Mouse (Mus musculus): ENCODE data around the gene Bcar1. TPM values are rescaled to one million over a fixed set of nuclear protein-coding genes. Genes with fewer than 3 reads are reported as not detected.
A peak's percentile ranks its signal among the peaks of the same experiment; 100 is the strongest.

The Bcar1 gene
- total RNA-seq, 2 experiments from 2014 or later = 66.5 to 73.8 TPM

DNA sequence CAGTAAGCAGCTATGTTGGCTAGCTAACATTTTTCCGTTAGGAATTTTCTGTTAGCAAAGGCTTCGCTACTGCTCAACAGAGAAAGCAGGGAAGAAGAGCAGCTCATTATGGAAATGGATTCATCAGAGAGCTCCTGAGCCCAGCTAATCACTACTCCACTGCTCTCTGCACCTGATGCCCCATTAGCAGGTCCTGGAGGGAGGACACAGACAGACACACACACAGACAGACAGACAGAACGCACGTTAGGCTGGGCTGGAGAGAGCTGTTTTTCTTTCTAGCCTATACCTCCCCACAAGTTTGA, 26.2 kb downstream of the Bcar1 start:
- no peak for DNase-seq (ENCODE audit: low spot score in 2 of 2)

DNA sequence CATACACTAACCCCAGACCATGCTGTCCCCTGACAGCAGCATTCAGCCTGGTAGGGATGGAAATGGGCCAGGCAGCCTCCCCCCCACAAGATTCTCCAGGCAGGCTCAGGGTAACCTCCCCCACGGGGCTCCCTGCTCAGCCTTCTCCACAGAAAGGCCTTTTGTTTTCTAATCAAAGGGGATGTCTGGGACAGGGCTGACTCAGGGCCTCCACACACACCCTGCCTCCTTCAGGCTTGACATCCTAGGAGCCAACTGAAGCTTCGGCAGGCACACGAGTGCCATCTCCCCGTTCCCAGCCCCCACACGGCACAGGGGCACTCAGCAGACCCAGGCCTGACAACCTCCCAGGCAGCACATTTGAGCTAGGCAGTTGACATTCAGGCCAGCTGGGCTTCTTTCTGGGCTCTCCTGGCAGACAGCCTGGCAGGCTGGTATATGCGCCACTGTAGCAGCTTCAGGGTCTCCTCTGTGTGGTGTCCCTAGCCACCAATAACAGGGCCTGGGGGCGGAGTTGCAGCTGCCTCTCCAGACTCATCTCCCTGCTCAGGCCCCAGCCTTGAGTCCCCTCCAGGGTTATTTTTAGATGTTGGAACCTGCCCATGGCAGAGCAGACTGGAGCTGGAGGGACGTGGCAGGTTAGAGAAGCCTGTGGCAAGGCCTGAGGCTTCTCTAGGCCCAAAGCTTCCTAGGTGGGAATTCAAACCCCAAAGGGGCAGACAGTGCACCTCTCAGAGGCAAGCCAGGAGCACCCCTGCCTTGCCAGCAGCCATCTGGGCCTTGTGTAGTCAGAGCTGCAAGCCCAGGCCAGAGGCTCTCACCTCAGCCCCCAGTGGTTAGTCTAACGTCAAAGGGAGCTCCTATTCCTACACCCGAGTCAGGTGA, 26.8 kb downstream of the Bcar1 start:
- DNase-seq (ENCODE audit: low spot score in 2 of 2) = peak; percentile 82 to 89

DNA sequence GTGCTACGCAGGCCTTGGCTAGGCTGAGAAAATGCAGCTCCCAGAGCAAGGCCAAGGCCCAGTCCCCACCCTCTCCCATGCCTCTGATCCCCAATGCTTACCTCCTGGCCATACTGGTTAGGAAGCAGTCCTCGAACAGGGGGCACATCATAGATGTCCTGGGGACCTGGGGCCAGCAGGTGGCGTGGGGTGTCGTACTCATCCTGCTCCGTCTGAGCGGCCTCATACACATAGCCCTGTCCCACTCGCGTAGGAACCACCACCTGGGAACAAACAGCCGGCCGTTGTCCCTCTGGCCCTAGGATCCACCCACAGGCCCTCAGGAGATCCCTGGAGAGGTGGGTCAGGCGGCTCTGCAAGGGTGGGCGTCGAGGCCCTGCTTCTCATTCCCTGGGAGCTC, 28.1 kb downstream of the Bcar1 start:
- no peak for DNase-seq (ENCODE audit: low spot score in 2 of 2)

DNA sequence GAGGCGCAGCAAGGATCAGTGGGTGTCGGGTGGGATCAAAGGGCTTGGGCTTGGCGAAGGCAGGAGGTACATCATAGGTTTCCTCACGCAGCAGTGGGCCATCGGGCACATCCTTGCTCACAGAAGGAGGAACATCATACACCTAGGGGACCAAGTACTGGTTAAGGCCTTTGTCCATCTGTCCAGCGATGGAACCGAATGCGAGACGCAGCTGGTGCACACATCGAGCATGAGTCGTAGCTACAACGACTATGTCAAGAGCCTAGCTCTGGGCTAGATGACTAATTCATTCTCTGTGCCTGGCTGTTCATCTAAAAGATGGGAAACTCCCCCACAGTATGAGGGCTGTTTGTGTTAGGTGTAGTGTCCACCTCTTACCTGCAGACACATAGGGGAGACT, 29.3 kb downstream of the Bcar1 start:
- DNase-seq (ENCODE audit: low spot score in 2 of 2) = no peak

DNA sequence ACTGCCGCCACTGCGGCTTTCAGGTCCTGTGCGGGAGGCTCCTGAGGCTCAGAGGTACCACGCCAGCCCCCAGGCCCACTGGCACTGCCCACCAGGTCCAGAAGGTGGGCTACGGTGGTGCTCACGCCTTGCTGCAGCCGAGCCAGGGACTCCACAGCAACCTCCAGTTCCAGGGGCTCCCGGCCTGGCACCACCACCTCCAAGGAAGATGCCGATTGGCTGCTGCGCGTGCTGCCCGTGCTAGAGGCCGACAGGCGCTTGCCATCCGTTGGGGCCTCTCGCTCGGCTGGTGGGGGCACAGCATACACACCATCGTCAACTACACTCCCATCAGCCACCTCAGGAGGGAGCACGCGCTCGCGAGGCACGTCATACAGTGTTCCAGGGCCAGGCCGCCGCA, 29.8 kb downstream of the Bcar1 start:
- DNase-seq (ENCODE audit: low spot score in 2 of 2) = no peak

DNA sequence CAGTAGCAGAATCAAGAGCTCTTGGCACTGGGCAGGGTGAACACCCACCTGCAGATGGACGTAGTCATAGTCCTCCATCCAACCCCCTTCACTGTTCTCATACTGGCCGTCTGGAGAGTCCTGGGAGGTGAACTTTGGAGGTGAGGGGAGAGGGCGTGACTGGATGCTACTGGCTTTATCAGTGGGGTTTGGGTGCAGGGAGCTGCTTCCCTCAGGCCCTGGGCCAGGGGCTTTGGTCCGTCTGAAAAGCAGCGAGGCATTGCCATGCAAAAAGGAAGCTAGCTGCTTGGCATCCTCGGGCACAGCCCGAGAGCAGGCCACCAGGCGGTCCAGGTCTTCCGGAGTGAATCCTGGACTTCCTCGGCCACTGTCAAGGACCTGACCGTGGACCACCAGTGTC, 30.3 kb downstream of the Bcar1 start:
- no peak for DNase-seq (ENCODE audit: low spot score in 2 of 2)

DNA sequence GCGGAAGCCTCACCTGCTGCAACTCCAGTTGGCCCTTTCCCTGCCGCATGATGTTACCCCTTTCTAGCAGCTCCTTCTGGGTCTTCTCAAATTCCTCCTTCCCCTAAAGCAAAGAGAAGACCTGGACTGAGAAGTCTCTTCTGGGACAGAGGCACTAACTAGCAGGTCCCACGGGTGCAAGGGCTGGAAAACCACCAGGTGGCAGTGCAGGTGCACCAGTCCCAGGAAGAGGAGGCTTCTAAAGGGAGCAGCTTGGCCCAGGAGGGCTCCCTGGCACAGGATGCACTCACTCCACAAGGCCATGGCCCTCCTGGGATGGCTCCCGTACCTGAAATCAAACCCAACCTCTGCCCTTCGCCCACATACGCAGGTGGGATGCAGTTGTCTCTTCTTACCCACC, 31.0 kb downstream of the Bcar1 start:
- peak in 1 of 2 experiments; percentile 60 for DNase-seq (ENCODE audit: low spot score in 2 of 2)

DNA sequence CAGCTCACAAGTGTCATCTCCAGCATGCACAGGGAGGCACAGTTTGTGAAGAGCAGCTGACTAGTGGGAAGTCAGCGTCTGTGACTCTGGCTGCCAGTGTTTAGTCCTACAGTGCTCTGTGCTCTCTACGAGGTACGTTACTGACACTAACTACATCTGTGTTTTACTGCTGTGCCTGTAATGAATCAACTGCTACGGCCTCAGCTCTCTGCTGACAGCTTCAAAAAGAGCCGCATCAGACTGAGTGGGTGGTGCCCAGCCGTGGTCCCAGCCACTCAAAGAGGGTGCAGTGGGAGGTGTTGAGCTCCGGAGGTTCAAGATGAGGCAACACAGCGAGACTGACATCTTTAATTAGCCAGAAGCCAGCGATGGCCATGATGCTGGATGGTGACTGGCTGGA, 31.5 kb downstream of the Bcar1 start:
- DNase-seq (ENCODE audit: low spot score in 2 of 2) = peak in 1 of 2 experiments; percentile 66

DNA sequence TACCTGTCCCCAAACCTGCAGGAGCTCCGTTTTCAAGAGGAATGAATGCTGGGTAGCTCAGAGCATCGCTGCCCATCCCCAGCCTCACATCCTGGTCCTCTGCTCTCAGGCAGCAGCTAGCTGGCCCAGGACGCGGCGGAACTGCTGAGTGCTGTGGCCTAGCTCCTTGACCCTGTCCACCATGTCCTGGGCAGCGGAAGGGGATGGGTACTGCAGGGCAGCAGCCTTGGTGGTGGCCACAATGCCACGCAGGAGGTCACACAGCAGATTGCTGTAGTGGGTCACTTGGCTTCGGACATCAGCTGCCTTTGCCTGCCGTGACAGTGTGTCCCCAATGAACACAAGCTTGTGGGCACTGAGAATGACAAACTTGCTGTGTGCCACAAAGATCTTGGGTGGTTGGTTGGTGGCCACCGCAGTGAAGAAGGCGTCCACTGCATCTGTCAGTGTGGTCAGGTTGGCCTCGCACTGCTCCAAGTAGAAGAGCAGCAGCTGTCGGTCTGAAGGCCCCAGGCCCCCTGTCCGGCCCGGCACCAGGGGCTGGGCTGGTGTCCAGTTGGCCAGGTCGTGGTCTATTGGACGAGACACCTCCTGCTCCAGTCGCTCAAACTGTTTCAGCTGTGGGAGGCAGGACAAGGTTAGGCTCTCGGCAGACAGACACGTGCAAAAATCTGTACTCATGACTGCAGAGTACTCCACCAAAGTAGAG, 32.7 kb downstream of the Bcar1 start:
- no peak for DNase-seq (ENCODE audit: low spot score in 2 of 2)

DNA sequence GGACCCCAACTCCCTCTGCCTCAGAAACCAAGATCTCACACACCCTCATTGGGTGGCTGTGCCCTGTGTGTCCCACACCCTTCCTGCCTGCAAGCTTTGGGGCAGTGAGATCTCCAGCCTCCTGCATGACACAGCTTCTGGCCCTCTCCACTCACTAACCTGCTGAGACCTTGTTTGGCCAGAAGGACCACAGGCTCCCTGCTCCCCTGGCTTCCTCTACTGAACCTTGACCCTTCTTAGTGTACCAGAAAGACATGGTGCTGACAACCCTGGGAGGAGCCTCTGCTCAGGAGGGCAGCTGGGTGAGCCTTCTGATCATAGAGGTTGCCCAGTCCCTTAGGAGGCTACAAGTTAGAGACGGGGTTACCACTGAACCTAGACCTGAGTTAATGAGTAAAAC, 34.4 kb downstream of the Bcar1 start:
- DNase-seq (ENCODE audit: low spot score in 2 of 2) = no peak

DNA sequence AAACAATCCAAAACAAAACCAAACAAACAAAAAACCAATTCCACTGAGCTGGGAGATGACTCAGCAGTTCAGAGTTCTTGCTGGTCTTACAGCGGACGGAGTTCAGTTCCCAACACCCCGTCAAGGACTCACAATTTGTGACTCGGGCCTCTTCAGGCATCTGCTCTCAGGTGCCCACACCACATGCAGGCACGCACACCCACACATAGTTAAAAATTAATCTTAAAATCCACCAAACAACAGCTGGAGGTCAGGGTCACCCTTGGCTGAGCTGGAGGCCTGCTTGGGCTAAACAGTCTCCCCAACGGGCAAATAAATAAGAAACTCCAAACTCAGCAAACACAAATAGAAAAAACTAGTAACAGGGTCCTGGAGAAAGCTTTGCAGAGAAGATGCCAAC, 35.3 kb downstream of the Bcar1 start:
- no peak for DNase-seq (ENCODE audit: low spot score in 2 of 2)

DNA sequence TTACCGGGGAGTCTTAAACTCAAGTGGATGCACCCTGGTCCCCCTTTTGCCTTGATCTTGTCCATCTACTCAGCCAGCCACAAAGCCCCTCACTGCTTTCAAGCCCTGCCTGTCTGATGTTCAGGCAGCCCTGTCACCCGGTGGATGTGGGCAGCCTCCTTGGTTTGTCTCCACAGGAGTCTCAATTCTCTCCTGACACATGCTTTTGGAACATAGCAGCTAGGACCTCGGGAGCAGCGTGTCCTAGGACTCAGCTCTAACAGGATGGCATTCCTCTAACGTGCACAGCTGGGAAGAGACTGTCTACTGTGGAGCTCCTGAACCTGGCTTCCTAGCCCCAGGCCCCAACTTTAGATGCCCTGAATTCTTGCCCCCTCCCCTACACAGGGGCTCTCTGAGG, 37.9 kb downstream of the Bcar1 start:
- no peak for DNase-seq (ENCODE audit: low spot score in 2 of 2)

DNA sequence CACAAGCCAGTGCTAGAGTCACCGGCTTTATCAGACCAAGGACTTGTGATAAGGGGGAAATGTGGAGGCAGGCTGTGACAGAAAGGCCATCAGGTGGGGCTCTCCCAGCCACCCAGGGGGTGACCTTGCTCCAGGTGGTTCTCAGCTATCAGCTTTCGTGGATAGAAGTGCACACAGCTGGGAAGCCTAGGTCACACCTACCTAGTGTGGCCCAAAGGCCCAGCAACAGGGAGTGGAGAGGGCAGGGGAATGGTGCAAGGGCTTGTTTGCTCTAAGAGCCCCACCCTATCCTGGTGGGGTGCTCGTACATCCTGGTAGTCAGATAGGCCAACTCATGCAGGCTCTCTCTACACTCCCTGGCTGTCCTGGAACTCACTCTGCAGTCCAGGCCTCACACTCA, 38.4 kb downstream of the Bcar1 start:
- no peak for DNase-seq (ENCODE audit: low spot score in 2 of 2)

DNA sequence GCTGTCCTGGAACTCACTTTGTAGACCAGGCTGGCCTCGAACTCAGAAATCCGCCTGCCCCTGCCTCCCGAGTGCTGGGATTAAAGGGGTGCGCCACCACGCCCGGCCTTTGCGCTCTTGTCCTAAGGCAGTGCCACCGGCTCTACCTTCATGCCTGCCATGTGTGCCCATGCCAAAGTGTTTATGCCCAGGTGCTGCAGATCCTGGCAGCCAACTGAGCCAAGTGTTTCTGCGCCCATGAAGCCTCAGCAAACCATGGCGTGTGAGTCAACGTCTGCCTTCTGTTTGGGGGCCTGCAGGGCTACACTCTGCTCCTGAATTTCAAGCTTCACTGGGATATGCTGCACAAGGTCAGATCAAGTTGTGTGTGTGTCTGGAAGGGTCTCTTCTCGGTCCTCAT, 39.0 kb downstream of the Bcar1 start:
- DNase-seq (ENCODE audit: low spot score in 2 of 2) = no peak

DNA sequence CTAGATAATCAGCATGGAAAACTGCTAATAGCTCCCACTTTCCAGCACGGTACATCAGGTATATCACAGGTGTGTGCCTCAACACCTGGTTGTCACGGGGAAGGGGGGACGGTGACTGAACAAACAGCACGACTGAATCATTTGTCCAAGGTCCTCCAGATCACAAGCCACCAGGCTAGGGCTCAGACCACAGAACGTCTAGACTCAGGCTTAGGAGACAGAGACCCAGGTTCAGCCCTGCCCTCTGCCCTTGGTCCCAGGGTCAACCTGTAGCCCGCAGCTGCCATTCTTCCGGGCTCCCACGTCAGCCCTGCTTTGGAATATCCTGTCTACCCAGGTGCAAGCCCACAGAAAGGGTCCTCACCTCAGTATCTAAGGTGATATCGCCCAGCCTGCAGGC, 42.2 kb downstream of the Bcar1 start:
- no peak for DNase-seq (ENCODE audit: low spot score in 2 of 2)

DNA sequence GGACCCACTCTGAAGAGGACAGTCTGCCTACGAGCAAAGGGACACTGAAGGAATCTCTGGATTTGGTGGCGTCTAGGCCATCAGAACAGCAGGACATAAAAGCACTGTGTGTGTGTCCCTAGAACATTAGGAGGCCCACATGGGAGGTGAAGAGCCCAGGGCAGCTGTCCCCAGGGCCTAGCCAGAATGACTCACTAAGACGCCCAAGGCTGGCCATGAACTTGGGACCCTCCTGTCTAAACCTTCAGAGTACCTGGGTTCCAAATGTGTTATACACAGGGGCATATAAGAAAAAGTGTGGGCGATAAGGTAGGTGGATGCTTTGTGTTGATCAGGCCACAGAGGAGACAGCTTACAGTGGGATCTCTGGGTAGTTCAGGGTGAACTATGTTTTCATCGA, 42.9 kb downstream of the Bcar1 start:
- DNase-seq (ENCODE audit: low spot score in 2 of 2) = no peak

DNA sequence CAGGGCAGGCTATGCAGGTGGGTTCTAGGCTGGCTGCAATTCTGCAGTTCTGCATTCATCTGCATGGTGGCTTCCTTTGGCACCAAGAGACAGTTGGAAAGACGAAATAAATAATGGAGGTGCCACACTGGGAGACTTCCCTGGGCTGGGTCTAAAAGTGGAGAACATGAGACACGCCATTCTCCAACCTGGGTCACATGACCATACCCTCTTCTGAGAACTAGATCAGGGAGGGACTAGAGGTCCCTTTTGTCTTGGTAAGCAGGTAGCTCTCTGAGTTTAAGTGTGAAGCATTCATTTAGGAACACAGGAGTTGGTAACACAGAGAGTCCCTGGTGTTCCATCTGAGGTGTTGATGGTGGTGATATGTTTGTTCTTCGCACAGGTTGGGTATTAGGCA, 43.4 kb downstream of the Bcar1 start:
- no peak for DNase-seq (ENCODE audit: low spot score in 2 of 2)

DNA sequence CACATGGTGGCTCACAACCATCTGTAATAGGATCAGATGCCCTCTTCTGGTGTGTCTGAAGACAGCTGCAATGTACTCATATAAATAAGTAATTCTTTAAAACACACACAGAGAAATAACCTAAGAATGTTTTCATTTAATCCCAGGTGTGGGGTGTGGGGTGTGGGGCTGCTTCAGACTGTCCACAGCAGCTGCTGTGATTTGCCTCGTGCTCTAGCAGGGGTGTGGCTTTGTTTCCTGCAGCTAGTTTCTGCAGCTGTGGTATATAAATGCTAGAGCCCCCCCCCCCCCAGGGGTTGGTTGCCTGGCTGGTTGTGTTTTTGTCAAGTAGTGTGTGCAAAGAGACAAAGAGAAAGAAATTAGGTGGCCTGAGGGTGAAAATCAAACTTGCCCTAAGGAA, 44.6 kb downstream of the Bcar1 start:
- DNase-seq (ENCODE audit: low spot score in 2 of 2) = no peak

DNA sequence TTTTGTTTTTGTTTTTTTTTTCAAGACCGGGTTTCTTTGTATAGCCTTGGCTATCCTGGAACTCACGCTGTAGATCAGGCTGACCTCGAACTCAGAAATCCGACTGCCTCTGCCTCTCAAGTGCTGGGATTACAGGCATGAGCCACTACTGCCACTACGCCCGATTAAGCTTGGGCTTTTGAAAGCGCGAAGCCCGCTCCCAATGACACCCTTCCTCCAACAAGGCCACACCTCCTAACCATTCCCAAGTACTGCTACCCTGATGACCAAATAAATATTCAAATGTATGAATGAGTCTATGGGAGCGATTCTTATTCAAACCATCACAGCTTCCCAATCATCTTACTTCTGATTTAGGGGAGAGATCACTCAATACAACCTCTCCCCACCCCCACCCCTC, 46.0 kb downstream of the Bcar1 start:
- no peak for DNase-seq (ENCODE audit: low spot score in 2 of 2)

DNA sequence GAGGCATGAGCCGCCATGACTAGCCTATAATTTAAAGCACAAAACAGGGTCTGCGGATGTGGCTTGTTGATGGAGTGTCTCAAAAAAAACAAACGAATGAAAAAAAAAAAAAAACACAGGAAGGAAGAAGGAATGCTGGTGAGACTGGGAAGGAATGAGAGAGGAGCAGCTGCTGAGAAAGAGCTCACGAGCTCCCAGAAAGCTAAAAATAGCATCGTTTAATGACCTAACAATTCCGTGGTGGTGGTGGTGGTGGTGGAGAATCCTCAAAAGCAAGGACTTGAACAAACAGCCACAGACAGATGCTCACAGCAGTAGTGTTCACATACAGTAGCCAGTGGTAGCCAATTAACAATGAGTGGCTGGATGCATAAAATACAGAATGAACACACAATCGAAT, 48.2 kb downstream of the Bcar1 start:
- no peak for DNase-seq (ENCODE audit: low spot score in 2 of 2)

DNA sequence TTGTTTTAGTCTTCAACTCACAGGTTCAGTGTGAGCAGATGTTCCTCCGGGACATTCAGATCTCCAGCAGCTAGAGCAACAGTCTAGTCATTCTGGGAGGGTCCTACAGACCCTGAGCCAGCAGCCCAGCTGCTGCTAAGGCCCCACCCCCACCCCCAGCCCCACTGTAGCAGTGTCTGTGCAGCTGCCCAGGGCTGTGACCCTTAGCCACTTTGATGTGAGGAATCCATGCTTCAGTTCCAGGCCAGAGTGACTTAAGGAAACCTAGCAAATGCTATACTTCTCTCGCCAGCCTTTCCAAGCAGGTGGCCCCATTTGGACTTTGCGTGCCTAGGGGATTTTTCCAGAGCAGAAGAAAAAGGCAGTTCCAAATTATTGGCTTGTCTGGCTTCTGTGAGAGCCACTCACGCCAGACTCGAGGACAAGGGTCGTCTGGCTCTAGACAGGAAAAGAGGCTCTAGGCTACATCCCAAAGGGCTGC, 50.3 kb downstream of the Bcar1 start:
- DNase-seq (ENCODE audit: low spot score in 2 of 2) = no peak

DNA sequence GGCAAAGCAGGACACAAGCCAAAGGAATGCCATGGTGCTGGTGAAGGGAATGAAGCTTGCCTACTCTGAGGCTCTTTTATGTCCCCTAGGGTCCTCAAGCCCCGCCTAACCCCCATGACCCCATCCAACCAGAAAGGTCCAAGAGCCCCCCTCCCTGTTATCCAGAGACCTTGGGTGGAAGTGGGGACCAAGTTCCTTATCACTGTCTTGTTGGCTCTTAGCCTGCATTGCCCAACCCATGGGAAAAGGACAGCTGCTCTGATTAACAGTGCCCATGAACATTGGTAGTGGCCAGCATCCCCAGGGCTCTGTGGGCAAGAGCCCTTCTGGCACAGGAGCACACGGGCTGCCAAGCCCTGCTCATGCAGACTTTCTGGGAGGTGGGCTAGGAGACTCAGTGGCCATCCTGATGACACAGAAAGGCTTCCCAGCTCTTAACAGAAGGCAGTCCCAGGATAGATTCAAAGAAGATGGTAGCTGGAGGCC, 52.6 kb downstream of the Bcar1 start, which contains the start of gene Ctrb1:
TSS of gene Ctrb1 (minus strand) at position 51 of the 486 bp plus-strand sequence.
- no peak for DNase-seq (ENCODE audit: low spot score in 2 of 2)

DNA sequence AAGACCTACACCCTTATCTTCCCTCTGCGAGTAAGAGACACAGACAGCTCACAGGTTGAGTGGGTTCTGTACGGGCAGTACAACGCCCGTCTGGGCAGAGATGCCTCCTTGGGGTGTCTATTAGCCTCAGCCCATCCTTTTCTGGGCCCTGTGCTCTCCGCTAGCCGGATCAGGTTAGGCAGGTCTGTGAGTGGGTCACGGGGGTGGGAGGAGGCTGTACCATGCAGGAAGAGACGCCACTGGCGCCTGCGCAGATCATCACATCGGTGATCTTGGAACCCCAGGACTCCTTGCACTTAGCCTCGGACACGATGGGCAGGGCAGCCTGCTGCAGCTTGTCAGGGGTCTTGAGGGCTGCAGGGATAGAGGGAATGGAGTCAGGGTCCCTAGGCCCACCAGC, 56.7 kb downstream of the Bcar1 start:
- DNase-seq (ENCODE audit: low spot score in 2 of 2) = no peak
